Mouse (Mus musculus): ENCODE results near the gene Csad. TPM values are rescaled to one million over a fixed set of nuclear protein-coding genes. Genes with fewer than 3 reads are reported as not detected.

Gene Csad
- polyA plus RNA-seq, 1 experiment, result 33.2 TPM

- Histone ChIP-seq H3K4me1 (ENCODE audit: control insufficient read depth, insufficient read depth, insufficient read length) (peaks cover 3% of the 10 kb centered on the region; the same call in 1 of the 2 replicates), H3K36me3 (ENCODE audit: control insufficient read depth, insufficient read depth, low read length) (no peaks in the 10 kb centered on the region), H3K27me3 (ENCODE audit: control insufficient read depth, insufficient read depth, low read length) (no peaks in the 10 kb centered on the region), H3K4me3 (ENCODE audit: extremely low read depth, insufficient read depth, insufficient read length) (no peak overlapping the region), H3K27ac (ENCODE audit: insufficient read depth, low read length) (no peak overlapping the region)
- WGBS, result 34% methylated on average over 5 of the region's 5 CpGs
- TF ChIP-seq POLR2A (IDR thresholded peaks at IDR 0.05; ENCODE audit: low read depth, low read length), result no peak
- no peak for TF ChIP-seq CTCF (IDR thresholded peaks at IDR 0.05; ENCODE audit: extremely low read depth, insufficient read depth, insufficient read length, insufficient replicate concordance)
- no peak for DNase-seq (ENCODE audit: low read depth in 1 of 2, low spot score in 2 of 2)
Observed at GRCm38 (mm10) chr15:102192820-102193386, 11.6 kb downstream of the Csad start.

DNA sequence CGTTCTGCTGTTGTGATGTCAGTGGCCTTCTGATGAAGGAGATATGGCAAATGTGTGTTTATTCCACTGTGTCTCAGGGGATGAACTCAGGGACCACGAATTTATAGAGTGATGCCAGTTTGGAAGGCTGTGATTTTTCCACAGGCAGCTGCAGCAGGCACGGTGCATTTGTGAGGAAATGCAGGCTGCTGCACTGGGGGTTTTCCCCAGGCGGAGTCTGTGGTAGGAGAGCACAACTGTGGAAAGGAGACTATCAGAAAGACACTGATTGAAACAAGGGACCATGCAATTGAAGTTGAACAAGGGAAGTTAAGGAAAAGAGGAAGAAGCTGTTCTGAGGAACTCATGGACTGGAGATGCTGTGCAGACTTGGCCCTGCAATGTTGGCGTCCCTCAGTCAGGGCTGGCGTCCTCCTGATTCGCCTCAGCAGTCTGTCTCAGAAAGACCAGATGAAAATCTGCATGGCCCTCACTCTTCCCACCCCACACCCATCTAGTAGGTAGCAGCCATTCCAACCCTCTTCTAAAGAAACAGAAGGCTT, 12.2 kb downstream of the Csad start:
- no peak for DNase-seq (ENCODE audit: low read depth in 1 of 2, low spot score in 2 of 2)
- 51% methylated on average over 7 of the region's 7 CpGs for WGBS
- Histone ChIP-seq H3K4me1 (ENCODE audit: control insufficient read depth, insufficient read depth, insufficient read length) (peaks cover 3% of the 10 kb centered on the region; the same call in 1 of the 2 replicates), H3K27ac (ENCODE audit: insufficient read depth, low read length) (no peak overlapping the region), H3K27me3 (ENCODE audit: control insufficient read depth, insufficient read depth, low read length) (no peaks in the 10 kb centered on the region), H3K36me3 (ENCODE audit: control insufficient read depth, insufficient read depth, low read length) (no peaks in the 10 kb centered on the region; the same call in 1 of the 2 replicates), H3K4me3 (ENCODE audit: extremely low read depth, insufficient read depth, insufficient read length) (no peak overlapping the region)
- no peak for TF ChIP-seq POLR2A (IDR thresholded peaks at IDR 0.05; ENCODE audit: low read depth, low read length)
- no peak for TF ChIP-seq CTCF (IDR thresholded peaks at IDR 0.05; ENCODE audit: extremely low read depth, insufficient read depth, insufficient read length, insufficient replicate concordance)

- H3K27me3 ChIP-seq (ENCODE audit: control insufficient read depth, insufficient read depth, low read length), result no peaks in the 10 kb centered on the region
- no peaks in the 10 kb centered on the region; the same call in 1 of the 2 replicates for H3K36me3 ChIP-seq (ENCODE audit: control insufficient read depth, insufficient read depth, low read length)
- H3K4me3 ChIP-seq (ENCODE audit: extremely low read depth, insufficient read depth, insufficient read length), result no peak overlapping the region
- peaks cover 3% of the 10 kb centered on the region; the same call in 1 of the 2 replicates for H3K4me1 ChIP-seq (ENCODE audit: control insufficient read depth, insufficient read depth, insufficient read length)
- WGBS, result 86% methylated on average over 7 of the region's 7 CpGs
- no peak for TF ChIP-seq CTCF (IDR thresholded peaks at IDR 0.05; ENCODE audit: extremely low read depth, insufficient read depth, insufficient read length, insufficient replicate concordance)
- TF ChIP-seq POLR2A (IDR thresholded peaks at IDR 0.05; ENCODE audit: low read depth, low read length), result no peak
- H3K27ac ChIP-seq (ENCODE audit: insufficient read depth, low read length), result no peak overlapping the region
- DNase-seq (ENCODE audit: low read depth in 1 of 2, low spot score in 2 of 2), result no peak
Observed at GRCm38 (mm10) chr15:102191699-102192098, 12.8 kb downstream of the Csad start.

GRCm38 (mm10) chr15:102188883-102189282, 15.6 kb downstream of the Csad start:
- H3K36me3 ChIP-seq (ENCODE audit: control insufficient read depth, insufficient read depth, low read length), result no peaks in the 10 kb centered on the region; the same call in none of the 2 replicates
- H3K4me3 ChIP-seq (ENCODE audit: extremely low read depth, insufficient read depth, insufficient read length), result no peak overlapping the region
- H3K4me1 ChIP-seq (ENCODE audit: control insufficient read depth, insufficient read depth, insufficient read length), result peaks cover 3% of the 10 kb centered on the region; the same call in 1 of the 2 replicates
- WGBS, result 83% methylated on average over 6 of the region's 6 CpGs
- no peaks in the 10 kb centered on the region for H3K27me3 ChIP-seq (ENCODE audit: control insufficient read depth, insufficient read depth, low read length)
- TF ChIP-seq POLR2A (IDR thresholded peaks at IDR 0.05; ENCODE audit: low read depth, low read length) (no peak), CTCF (IDR thresholded peaks at IDR 0.05; ENCODE audit: extremely low read depth, insufficient read depth, insufficient read length, insufficient replicate concordance) (no peak)
- no peak overlapping the region for H3K27ac ChIP-seq (ENCODE audit: insufficient read depth, low read length)
- DNase-seq (ENCODE audit: low read depth in 1 of 2, low spot score in 2 of 2), result no peak

DNA sequence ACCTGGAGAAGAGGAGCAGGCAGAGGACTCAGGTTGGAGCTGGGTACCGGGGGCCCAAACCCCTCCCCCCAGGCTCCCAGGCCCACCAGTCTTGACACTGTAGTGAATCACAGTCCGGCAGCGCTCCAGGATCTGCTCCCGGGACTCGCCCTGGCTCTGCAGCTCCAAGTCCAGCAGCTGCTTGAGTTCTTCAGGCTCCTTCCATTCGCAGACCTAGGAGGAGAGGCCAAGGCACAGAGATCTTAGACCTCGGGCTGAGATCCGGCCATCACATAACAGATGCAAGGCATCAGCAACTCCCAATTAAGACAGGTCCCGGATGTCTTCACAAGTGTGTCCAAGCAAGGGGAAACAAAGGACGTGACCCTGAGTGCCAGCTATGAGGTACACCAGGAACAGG, 16.4 kb downstream of the Csad start:
- H3K4me3 ChIP-seq (ENCODE audit: extremely low read depth, insufficient read depth, insufficient read length), result no peak overlapping the region
- H3K27ac ChIP-seq (ENCODE audit: insufficient read depth, low read length), result no peak overlapping the region
- WGBS, result 90% methylated on average over 10 of the region's 10 CpGs

GRCm38 (mm10) chr15:102186239-102186638, 18.3 kb downstream of the Csad start:
- no peak for DNase-seq (ENCODE audit: low read depth in 1 of 2, low spot score in 2 of 2)
- H3K36me3 ChIP-seq (ENCODE audit: control insufficient read depth, insufficient read depth, low read length), result no peaks in the 10 kb centered on the region; the same call in none of the 2 replicates
- no peaks in the 10 kb centered on the region for H3K27me3 ChIP-seq (ENCODE audit: control insufficient read depth, insufficient read depth, low read length)
- no peak for TF ChIP-seq CTCF (IDR thresholded peaks at IDR 0.05; ENCODE audit: extremely low read depth, insufficient read depth, insufficient read length, insufficient replicate concordance)
- WGBS, result 92% methylated on average over 11 of the region's 11 CpGs
- H3K4me3 ChIP-seq (ENCODE audit: extremely low read depth, insufficient read depth, insufficient read length), result no peak overlapping the region
- H3K4me1 ChIP-seq (ENCODE audit: control insufficient read depth, insufficient read depth, insufficient read length), result no peaks in the 10 kb centered on the region
- H3K27ac ChIP-seq (ENCODE audit: insufficient read depth, low read length), result no peak overlapping the region

More for the DNA sequence above, 16.4 kb downstream of the Csad start:
- no peak for TF ChIP-seq POLR2A (IDR thresholded peaks at IDR 0.05; ENCODE audit: low read depth, low read length)
- TF ChIP-seq CTCF (IDR thresholded peaks at IDR 0.05; ENCODE audit: extremely low read depth, insufficient read depth, insufficient read length, insufficient replicate concordance), result no peak
- Histone ChIP-seq H3K36me3 (ENCODE audit: control insufficient read depth, insufficient read depth, low read length) (no peaks in the 10 kb centered on the region; the same call in none of the 2 replicates), H3K4me1 (ENCODE audit: control insufficient read depth, insufficient read depth, insufficient read length) (peaks cover 3% of the 10 kb centered on the region; the same call in 1 of the 2 replicates), H3K27me3 (ENCODE audit: control insufficient read depth, insufficient read depth, low read length) (no peaks in the 10 kb centered on the region)
- no peak for DNase-seq (ENCODE audit: low read depth in 1 of 2, low spot score in 2 of 2)

DNA sequence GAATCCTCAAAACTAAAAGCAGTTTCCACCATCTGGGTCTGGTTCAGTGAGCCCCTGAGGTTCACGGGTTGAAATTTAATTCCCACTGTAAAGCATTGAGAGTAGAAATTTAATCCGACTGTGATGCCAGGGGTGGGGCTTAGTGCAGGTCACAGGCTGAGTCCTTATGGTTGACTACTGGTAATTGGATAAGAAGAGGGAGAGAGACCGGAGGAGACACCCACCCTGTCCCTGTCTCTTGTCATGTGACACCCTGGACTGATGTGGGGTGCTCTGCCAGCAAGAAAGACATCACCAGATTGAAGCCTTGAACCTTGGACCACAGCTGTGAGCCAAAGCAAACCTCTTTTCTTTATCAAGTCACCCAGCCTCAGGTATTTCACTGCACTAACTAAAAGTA, 21.4 kb downstream of the Csad start:
- Histone ChIP-seq H3K27ac (ENCODE audit: insufficient read depth, low read length) (no peak overlapping the region), H3K4me1 (ENCODE audit: control insufficient read depth, insufficient read depth, insufficient read length) (no peaks in the 10 kb centered on the region), H3K36me3 (ENCODE audit: control insufficient read depth, insufficient read depth, low read length) (no peaks in the 10 kb centered on the region; the same call in none of the 2 replicates), H3K4me3 (ENCODE audit: extremely low read depth, insufficient read depth, insufficient read length) (no peak overlapping the region), H3K27me3 (ENCODE audit: control insufficient read depth, insufficient read depth, low read length) (no peaks in the 10 kb centered on the region)
- DNase-seq (ENCODE audit: low read depth in 1 of 2, low spot score in 2 of 2), result no peak
- no peak for TF ChIP-seq CTCF (IDR thresholded peaks at IDR 0.05; ENCODE audit: extremely low read depth, insufficient read depth, insufficient read length, insufficient replicate concordance)
- no peak for TF ChIP-seq POLR2A (IDR thresholded peaks at IDR 0.05; ENCODE audit: low read depth, low read length)
- 83% methylated on average over 3 of the region's 3 CpGs for WGBS

Data from spleen, adult 2 months (tissue).